Mouse (Mus musculus) liver, adult 2 months (tissue): ENCODE results near the gene Gm37240.

Source experiments
- CTCF ChIP-seq: fragments of 200-500 bp; IDR thresholded peaks from 2 replicates; pipeline ENCODE4 v1.5.1; 2011; ENCODE audit warnings: low read depth, low read length, control low read depth
- POLR2A ChIP-seq: fragments of 200-500 bp; IDR thresholded peaks from 2 replicates; pipeline ENCODE4 v1.6.1; 2011; ENCODE audit warnings: low read length, control low read depth; ENCODE audit not compliant: insufficient read depth; ENCODE audit errors: extremely low read depth

GRCm38 (mm10) chr3:84672136-84672535 is 1215.2 kb downstream of the Gm37240 start:
- no peak for TF ChIP-seq CTCF
- TF ChIP-seq POLR2A = no peak
